Mouse (Mus musculus) layer of hippocampus, adult 8-10 months (tissue): Measurements from ENCODE around the gene Pigl. TPM values are rescaled to one million over a fixed set of nuclear protein-coding genes. Genes with fewer than 3 reads are reported as not detected.
"Not testable (repeated sequence)": the region's sequence is repeated elsewhere in the genome, so short reads cannot be mapped to it uniquely, and the experiment has no call there.

Experiments
- DNase-seq, 2 experiments: peaks; one replicate each; pipeline ENCODE4 v3.0.0; 2022; ENCODE audit warnings: low spot score in 2 of 2
- total RNA-seq, 4 experiments: library from RNA; stranded (reverse); gene quantifications; 2 replicates each; pipeline ENCODE4 v1.2.4; 2022

Gene Pigl
- 1 to 10 TPM; 5.8 to 8.3 (median 6.9) TPM for total RNA-seq

DNA sequence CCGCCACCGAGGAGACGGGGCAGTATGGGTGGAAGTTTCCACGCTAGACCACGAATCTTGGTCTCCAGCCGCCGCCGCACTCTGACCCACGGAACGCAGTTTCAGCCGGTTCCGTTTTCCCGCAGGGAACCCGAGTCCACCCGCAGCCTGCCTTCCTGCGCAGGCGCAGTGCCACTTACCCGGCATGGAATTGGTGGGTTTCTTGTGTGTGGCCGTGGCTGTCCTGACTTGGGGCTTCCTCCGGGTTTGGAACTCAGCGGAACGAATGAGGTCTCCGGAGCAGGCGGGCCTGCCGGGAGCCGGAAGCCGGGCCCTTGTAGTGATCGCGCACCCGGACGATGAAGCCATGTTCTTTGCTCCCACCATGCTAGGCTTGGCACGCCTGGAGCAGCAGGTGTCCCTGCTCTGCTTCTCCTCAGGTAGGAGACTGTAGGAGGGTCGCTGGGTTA is at the start of gene Pigl, which contains the start of gene Ncor1:
TSS of gene Pigl (plus strand) at position 185 of the 449 bp plus-strand sequence.
TSS of gene Ncor1 (minus strand) at position 266 of the 449 bp plus-strand sequence.
- peak; percentile 78 to 87 for DNase-seq

DNA sequence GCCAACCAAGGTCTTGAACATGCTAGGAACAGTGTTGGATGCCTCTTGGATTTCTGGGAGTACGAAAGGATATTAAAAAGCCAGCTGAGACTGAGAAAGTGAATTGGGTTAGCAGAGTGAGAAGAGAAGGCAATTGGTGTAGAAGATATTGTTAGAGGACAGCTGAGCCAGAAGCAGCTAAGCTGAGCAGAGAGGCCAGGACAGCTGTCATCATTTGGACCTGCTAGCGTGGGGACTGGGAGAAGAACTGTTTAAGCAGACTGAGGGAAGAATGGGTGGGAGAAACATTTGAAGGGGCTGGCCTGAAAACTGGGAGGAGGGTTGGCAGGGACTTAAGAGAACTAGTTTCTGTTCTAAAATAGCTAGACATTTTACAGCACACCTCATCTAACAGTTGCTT is 49.4 kb upstream of the Pigl start:
- no peak for DNase-seq

DNA sequence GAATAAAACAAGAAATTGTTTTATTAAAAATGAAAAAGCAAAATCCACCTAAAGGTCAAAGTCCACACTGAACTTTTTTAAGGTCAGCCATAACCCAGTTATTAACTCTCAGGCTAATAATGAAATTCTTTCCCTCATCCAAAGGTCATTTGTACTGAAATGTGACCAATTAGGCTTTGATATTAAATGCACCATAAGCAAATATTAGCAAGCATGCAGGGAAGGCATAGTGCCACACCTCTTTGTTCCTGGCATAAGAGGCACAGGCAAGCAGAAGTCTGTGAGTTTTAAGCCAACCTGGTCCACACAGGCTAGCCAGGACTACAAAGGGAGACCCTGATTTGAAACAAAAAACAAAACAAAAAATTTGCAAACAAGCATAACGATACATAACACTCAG is 48.6 kb upstream of the Pigl start:
- DNase-seq: no peak

DNA sequence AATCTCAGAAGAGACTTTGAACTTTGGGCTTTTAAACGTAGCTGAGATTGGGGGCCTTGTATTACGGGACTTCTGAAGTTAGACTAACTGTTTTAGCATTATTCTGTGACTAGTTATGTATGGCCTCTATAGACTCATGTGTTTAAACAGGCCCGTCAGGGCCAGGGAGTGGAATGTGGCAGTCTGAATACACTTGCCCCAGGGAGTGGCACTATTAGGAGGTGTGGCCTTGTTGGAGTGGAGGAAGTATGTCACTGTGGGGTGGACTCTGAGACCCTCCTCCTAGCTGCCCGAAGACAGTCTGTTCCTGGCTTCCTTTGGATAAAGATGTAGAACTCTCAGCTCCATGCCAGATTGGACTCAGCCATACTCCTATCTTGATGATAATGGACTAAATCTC is 43.2 kb upstream of the Pigl start:
- no peak for DNase-seq

DNA sequence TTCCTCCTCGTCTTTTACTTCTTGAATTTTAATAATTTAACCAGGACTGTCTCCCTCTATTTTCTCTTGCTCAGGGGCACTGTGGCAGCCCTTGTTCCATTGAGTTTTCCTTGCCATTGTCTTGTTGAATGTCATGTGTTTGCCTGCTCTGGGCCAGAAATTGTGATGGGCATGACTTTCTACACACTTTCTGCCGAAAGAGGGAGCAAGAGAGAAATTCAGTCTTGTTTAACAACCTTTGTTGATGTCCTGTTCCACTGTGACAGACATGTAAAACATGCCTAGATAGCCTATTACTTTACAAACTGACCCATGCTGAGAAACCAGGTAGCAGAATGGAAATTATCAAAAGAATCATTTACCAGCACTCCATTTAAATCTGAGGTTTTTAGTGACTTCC is 33.7 kb upstream of the Pigl start:
- no peak for DNase-seq

DNA sequence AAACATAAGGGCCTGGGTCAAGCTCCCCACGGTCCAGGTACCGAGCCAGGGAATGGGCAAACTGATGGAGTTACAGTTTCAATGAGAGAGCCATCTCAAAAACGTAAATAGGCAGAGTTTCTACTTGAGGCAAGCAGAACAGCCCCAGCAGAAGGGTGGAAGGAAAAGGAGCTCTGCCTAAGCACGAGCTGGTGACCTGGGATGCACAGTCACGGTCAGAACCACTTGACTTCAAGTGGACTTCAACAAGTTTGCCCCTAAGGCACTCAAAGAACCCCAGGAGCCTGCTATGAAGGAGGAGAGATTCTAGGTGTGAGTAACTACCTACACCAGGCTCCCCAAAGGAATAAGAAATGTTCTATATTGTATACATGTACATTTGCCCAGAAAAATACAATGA is 32.0 kb upstream of the Pigl start:
- DNase-seq: no peak

DNA sequence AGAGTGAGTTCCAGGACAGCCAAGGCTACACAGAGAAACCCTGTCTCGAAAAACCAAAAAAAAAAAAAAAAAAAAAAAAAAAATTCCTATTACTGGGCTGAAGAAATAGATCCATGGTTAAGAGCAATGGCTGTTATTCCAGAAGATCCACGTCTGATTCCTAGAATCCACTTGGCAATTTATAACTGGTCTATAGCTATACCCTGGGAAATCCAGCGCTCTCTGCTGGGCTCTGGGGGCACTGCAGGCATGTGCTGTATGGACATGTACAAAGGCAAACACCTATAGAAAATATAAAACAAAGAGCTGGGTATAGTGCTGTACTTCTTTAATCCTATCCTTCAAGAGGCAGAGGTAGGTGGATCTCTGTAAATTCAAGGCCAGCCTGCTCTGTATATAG is 31.2 kb upstream of the Pigl start:
- DNase-seq: no peak

DNA sequence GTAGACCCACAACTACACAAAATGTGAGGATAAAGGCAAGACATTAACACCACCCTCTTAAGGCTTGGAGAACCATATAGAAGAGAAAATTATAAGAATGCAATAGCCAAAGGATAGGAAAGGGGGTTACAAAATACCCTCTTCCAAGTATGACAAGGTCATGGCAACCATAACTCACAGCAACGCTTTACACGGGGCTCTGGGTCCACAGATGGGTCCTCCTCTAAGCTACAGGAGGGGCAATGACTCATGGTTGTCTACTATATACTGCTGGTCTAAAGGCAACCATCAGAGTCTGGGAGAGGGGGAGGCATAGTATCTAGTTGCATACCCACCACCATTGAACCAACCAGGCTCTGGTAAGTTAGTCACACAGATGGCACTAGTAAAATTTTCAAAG is 26.0 kb upstream of the Pigl start:
- no peak for DNase-seq

DNA sequence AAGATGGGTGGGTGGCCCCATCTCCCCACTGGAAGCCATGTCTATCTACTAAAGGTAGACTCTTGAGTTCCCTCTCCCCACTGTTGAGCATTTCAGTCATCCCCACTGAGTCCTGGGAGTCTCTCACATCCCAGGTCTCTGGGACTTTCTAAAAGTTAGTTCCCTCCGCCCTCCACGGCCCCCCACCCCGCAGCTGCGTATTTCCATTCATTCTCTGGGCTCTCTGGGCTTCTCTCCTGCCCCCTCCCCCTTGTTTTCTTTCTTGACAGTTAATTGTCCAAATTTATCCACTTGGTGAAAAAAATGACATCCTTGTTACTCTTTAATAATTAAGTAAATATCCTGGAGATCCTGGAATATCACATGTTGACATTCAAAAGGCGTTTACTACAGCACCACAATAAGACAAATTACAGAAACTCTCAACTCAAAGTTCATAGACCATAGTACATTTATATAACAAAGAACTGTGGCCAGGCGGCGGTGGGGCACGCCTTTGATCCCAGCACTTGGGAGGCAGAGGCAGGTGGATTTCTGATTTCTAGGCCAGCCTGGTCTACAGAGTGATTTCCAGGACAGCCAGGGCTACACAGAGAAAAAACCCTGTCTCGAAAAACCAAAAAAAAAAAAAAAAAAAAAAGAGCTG is 17.5 kb upstream of the Pigl start:
- no peak for DNase-seq

DNA sequence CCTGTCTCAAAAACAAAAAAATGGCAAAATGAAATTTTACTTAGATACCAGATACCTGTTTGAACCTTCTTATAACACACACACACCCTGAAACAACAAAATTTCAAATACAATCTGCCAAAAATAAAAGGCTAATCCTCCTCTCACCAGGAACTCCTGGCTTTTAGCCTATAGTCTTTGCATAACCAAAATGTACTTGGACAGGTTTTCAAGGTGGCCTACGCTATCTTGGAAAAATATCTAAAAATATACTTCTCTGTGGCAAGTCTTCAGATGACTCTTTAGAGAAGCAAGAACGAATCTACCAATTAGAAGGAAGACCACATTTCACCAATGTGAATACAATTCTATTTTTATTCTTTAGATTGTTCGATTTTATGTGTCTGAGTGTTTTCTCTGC is 12.5 kb upstream of the Pigl start:
- no peak for DNase-seq

DNA sequence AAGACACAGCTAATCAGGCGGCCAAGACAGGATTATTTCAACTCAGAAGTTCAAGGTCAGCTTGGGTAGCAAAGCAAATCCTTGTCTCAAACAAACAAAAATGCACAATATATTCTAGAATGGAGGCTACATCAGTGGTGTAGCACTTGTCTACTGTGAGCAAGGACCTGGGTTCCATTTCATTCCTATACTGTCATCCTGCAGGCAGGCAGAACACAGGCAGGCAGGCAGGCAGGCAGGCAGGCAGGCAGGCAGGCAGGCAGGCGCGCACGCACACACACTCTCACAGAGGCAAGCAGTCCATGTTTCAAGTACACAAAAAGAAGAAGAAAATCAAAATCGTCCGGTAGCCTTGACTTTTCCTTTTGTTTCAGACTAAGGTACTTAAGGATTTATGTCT is 9.3 kb upstream of the Pigl start:
- DNase-seq: no peak

DNA sequence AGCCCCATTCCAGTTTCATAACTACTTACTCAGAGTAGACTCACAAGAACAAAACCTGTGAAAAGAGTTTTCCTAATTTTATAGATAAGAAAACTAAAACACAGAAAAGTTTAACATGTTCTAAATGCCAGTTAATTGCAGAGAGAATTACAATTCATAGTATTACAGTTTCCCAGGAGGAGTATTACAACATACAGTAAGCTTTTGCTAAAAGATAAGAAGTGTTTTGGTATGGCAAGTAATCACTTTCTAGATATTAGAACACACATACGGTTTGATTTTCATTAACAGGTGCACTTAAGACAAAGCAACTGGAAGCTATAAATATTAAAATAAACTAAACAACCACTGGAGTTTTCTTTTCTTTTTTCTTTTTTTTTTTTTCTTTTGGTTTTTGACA is 3.1 kb upstream of the Pigl start:
- DNase-seq: no peak

DNA sequence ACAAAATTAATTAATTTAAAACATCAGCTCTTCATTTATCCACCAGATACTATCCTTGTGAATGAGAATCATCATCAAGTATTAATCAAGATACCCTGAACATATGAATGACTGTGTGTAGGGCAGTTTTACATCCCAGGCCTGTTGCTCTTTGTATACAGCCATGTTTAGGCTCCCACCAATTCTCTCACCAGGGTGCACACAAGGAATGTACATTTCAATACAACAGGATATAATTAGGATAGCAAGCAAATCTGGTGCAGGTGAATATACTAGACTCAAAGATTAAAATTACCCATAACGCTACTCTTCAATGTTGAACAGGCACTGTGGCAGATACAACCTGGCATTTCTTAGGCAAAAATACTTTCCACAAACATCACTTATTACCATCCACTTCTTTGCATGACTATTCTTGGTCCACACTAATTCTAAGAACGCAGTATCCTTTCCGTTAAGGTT is 2.2 kb upstream of the Pigl start:
- DNase-seq: no peak

DNA sequence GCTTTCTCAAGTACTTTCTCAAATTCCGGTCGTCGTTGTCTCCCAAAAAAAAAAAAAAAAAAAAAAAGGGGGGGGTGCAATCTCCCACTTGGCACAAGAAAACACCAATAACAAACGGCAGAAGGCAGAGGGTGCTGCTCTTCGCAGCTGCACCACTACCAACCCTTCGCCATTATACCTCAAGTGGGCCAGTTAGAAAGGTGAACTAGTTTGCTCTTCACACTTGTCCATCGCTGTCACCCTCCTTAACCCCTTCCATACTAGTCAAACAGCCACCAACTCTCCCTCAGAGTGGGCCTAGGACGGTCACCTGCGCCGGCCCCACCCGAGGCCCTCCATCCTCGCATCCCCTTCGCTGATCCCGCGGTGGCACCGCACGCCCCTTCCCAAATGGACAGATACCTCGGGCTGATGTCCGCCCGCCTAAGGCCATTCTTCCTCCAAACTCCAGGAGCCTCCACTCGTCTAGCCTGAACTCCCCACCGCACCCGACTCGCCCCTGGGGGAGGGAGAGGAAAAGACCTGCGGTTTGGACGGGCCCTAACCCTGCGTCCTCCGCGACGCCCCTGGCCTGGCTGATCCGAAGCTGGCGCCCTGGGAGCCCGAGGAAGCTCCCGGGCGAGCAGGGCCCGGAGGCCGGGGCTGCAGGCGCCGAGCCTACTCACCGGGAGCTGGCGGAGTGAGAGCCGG is 1.6 kb upstream of the Pigl start:
- DNase-seq: peak; percentile 20 to 23

DNA sequence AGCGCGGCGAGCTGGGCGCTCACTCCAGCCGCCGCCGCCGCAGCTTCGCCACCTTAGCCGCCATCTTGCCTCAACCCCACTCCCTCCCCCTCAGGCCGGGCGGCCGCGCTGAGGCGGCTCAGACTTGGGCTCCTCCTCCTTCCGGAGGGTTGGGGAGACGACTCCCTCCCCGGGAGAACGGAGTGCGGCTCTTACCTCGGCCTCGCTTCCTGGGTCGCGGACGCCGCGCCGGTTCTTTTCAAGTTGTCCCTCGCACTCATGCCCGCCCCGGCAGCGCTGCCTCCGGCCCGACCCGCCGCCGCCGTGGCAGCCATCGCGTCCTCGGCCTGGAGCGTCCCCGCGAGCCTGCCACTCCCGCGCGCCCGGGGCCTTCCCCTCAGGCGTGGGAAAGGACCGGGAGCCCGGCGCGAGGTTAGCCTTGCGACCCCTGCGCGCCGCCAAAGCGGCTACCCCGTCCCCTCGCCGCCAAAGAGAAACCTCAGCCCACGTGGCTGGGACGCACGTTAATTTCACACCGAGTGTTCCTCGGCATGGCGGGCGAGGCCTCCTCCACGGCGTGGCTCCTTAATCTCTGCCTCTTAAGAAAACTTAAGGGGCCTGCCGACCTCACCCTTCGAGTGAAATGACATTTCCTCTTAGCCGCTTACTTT is 894 bp upstream of the Pigl start:
- peak; percentile 75 to 76 for DNase-seq

DNA sequence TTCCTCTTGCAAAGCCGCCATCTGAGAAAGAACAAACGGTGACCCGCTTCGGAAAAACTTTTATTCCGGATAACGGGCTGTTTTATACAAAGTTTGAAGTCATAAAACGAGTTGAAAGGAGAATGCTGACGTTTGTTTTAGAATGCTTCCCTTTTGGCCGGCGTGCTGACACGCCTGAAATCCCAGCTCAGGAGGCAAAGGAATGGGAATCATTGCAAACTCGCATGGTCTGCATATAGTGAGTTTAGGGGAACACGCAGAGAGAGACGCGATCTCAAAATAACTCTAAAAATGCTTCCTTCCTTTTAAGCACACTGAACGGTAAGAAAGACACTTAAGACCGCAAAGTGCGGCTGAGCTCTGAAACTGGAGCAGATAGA is 379 bp upstream of the Pigl start:
- no peak for DNase-seq

DNA sequence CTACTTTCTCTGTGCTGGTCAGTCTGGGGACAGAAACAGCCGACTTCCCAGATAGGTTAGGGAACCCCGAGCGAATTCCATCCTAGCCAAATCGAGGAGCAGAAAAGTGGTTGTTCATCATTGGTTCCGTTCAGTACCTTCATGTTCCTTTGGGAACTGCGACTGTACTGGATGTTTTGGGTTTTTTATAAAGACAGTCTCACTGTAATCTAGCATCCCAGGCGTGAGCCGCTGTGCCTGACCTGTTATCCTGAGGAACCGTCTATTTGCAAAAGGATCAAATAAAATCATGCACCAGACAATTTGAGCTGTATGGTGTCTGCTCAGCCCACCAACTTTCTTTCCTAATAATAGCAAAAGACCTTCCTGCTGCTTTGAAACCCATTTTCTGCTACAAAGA is 520 bp downstream of the Pigl start:
- DNase-seq: no peak

DNA sequence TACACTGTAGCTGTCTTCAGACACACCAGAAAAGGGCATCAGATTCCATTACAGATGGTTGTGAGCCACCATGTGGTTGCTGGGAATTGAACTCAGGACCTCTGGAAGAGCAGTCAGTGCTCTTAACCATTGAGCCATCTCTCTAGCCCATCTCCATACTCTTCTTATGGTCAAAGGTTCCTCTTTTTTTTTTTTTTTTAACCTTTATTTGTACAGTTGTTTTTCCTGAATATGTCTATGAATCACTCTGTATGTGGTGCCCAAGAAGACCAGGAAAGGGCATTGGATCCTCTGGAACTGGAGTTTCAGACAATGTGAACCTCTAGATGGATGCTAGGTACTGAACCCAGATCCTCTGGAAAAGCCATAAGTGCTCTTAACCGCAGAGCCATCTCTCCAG is 4.3 kb downstream of the Pigl start:
- not testable (repeated sequence) for DNase-seq

DNA sequence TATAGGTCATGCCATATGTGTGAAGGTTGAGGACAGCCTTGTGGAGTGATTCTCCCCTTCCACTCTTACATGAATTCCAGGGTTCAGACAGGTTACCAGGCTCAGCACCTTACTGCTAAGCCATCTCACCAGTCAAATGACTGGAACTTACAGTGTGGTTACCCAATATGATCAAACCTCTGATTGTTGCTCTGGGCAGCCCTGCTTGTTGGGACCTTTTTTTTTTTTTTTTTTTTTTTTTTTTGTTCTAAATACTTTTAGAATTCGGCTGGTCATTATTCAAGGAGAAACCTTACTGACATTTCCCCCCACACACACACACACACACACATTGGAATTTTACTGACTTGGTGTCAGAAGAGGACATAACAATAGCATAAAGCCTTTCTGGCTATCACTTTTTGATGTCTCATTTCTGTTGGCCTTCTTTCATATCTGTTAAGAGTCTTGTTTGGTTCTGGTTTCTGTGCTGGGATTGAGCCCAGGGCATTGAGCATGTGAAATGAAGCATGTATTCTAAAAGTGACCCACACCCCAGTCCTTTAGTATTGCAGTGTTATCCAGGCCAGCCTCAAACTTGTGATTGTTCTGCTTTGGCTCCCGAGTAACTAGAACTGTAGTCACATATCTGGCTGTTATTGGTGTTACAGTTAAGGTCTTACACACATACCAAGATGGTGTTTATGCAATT is 5.1 kb downstream of the Pigl start:
- no peak for DNase-seq

DNA sequence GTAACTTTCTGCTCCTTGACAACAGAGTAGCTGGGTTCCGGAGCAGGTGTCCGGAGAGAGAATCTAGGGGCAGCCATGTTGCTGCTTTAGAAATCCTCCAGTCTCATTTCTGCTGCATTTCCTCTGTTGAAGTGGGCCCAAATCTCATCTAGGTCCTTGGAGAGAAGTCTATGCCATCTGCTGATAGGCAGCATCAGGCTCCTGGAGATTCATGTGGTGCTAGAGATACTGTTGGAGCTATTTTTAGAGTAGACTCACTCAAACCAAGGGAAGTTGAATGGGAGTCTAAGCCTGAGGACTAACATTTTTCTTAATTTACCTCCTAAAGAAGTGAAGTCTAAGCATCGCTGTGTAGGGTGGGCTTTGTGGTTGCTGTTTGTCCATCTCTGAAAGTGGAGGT is 6.4 kb downstream of the Pigl start:
- DNase-seq: no peak

DNA sequence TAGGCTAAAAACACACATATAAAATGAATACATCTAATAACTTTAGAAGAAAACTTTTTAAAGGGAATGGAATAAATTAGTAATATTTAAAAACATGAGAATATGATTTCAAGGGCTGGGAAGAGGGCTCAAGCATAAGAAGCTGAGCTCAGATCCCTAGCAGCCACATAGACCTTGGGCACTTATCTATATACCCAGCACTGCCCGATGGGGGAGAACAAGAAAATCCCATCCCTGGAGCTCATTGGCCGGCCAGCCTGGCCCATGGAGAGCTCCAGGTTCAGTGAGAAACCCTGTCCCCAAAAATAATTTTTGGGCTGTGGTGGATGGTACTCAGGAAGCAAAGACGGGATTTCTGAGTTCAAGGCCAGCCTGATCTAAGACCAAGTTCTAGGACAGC is 7.6 kb downstream of the Pigl start:
- DNase-seq: no peak

DNA sequence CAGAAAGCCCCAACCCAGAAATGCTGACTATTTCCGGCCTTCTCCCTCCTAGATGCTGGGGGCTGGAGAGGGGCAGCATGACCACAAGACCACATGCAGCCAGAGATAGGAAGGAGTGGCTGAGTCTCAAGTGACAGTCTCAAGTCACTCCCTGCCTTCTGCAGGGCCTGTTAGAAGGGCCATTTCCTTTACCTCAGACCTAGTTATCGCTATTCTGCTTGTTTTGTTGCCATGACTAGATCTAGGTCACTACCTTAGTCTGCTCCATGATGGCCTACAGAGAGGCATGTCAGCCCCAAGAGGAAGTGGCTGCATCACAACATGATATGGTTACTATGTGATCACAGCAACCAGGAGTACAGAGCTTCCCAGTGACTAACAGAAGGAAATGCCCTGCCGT is 8.3 kb downstream of the Pigl start:
- DNase-seq: no peak
